Mouse (Mus musculus) ZHBTc4 (cell line): ENCODE results near the gene Tasp1.
"Not testable (repeated sequence)": the region's sequence is repeated elsewhere in the genome, so short reads cannot be mapped to it uniquely, and the experiment has no call there.

Experiments
- DNase-seq: peaks from one replicate; pipeline ENCODE4 v3.0.0-alpha.2; 2011; ENCODE audit warnings: low read depth, low spot score

Gene Tasp1

GRCm38 (mm10) chr2:140058125-140058524 lies 8.5 kb downstream of the Tasp1 start:
- DNase-seq, result no peak

GRCm38 (mm10) chr2:140051607-140052126 lies 14.9 kb downstream of the Tasp1 start:
- no peak for DNase-seq

- DNase-seq, result no peak
Observed at GRCm38 (mm10) chr2:140042522-140043131, 24.0 kb downstream of the Tasp1 start.

DNA sequence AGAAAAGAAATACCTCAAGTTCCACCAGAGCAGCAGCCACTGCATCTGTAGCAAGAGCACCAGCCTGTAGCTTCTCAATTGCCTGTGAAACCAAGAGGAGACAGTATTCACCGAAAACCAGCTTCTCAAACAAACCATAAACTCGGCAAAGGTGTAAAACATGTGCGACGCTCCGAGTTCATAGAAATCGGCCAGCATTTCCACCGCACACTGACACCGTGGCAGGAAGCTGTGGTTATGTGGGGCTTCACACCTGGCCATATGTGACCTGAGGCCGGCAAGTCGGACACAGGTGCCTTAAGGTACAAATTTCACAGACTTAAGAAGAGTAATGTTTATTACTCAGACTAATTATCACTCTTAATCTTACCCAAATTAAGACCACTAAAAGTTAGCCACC lies 24.5 kb downstream of the Tasp1 start:
- no peak for DNase-seq

DNA sequence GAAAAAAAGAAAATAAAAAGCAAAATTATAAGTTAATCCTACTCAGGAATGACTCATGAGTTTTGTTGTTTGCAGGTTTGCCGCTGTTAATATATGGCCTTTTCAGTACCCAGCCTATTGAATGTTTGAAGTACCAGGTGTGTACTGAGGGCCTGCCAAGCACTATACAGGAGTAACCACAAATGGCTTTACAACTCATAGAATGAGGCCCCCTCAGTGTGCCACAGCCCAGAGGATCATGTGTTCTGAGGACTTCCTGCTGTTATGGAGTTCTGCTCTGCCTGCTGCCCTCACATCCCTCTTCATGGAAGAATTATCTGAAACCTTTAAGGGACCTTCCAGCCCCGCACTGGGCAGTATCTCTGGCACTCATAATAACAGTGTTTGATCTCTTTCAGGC lies 29.1 kb downstream of the Tasp1 start:
- DNase-seq, result no peak

DNA sequence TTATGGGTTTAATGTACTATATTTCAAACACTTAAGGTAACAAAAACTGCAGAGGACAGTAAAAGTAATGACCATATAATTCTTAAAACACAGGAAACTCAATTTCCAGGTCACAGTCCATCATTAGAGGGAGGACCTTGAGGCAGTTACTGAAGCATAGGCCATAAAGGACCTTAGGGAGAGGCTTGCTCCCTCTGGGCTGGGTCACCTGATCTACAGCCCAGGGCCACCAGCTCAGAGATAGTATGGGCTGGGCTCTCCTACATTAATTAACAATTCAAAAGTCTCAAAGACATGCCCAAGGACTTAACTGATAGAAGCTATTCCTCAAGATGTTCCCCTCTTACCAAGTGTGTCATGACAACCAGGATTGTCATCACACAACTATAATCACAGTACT lies 29.8 kb downstream of the Tasp1 start:
- peak; percentile 30 for DNase-seq

GRCm38 (mm10) chr2:140024937-140025336 lies 41.7 kb downstream of the Tasp1 start:
- no peak for DNase-seq

GRCm38 (mm10) chr2:140007406-140007805 lies 59.2 kb downstream of the Tasp1 start:
- DNase-seq, result no peak

- DNase-seq, result no peak
Observed at GRCm38 (mm10) chr2:139998170-139998569, 68.4 kb downstream of the Tasp1 start.

DNA sequence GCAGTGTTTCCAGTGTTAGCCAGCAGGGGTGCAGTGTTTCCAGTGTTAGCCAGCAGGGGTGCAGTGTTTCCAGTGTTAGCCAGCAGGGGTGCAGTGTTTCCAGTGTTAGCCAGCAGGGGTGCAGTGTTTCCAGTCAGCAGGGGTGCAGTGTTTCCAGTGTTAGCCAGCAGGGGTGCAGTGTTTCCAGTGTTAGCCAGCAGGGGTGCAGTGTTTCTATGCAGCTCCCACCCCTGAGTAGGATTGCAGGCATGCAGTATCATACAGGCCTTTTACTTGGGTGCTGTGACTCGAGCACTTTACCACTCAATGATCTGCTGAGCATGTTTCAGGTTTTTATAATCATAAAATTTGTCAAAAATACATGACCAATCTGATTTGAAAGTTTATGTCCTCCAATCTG lies 76.7 kb downstream of the Tasp1 start:
- not testable (repeated sequence) for DNase-seq

DNA sequence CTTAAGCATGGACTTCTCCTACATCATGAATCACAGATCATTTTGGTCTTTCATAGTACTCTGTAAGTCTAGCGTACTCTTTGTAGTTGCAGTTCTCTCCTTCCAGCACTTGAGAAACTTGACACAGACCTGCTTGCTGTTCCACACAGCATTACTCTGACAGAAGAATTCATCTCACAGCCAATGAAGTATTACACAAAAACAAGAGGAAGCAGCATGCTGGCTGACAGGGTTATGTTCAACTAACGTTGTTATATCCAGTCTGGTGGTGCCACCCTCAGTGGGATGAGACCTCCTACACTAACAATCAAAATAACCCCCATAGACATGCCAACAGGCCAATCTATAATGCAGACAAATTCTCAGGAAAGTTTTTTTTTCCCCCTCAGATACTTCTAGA lies 99.2 kb downstream of the Tasp1 start:
- DNase-seq, result no peak

DNA sequence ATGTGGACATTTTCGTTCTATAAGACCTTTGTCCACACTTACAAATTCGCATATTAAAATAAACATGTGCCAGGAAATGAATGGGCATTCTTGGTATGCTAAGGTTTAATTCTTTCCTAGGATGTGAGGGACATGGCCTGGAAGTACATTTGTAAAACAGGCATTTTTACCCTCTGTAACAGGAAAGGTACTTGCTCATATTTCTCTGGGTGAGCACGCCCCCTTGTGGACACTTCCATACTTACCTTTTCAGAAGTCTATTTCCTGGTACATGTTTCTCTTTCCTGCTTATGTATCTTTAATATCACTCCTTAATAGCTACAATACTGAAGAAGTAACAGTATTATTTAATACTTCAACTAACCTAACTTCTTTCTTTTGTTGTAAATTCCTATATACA lies 100.3 kb downstream of the Tasp1 start:
- peak; percentile 77 for DNase-seq

GRCm38 (mm10) chr2:139948843-139949242 lies 117.8 kb downstream of the Tasp1 start:
- DNase-seq, result no peak

DNA sequence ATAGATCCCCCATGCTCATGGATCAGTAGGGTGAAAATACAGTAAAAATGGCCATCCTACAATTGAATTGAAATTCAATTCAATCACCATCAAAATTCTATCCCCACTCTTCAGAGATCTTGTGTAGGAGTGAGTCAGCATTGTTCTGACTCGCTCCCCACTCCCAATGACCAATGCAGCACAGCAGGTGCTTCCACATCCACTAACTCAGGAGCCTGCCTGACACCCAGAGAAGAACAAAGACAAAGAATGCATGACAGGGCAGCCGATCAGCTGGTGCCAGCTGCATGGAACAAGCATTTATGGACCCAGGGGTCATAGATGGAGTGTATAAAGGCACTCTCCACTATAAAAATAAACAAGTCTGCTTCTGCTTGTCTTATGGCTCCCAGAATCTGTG lies 129.0 kb downstream of the Tasp1 start:
- DNase-seq, result peak; percentile 45

- no peak for DNase-seq
Observed at GRCm38 (mm10) chr2:139934577-139934976, 132.0 kb downstream of the Tasp1 start.

DNA sequence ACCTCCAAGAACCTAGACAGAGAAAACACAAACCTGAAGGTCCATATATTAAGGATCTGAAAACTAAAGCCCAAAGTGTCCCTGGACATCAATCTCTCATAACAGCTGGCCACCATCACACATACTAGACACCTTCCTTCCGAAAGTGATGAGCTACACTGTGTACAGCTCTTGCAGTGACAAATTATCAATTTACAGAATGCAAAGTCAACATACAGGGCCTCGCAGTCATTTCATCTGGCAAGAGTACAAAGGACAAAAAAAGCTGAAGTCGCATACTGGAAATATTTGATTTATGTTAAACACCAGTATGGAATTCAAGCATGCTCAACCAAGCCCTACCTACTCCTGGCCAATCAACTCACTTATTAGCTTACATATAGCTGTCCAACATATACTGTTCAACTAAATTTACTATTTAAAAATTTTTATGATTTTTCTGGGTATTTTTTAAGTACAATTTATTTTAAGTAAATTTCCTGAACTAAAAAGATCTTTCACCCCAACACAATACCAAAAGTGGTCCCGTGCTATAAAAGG lies 132.5 kb downstream of the Tasp1 start:
- no peak for DNase-seq

DNA sequence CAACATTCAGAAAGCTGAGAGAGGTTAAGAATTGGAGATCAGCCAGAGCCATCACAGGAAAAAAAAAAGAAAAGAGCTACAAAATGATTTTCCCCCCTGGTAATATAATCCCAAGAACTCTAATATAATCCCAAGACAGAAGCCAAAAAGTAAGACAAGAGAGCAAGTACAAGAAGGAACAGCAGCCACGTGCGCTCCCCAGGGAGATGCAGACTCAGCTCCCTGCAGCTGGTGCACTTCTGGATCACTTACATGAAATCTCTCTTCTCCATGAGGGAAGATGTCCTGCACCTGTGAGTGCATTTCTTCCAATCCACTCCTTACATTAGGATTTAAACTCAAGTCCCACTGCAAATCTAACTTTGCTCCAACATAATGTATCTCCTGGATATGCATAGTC lies 134.4 kb downstream of the Tasp1 start:
- DNase-seq, result no peak

GRCm38 (mm10) chr2:139924937-139925336 lies 141.7 kb downstream of the Tasp1 start:
- DNase-seq, result peak; percentile 6

DNA sequence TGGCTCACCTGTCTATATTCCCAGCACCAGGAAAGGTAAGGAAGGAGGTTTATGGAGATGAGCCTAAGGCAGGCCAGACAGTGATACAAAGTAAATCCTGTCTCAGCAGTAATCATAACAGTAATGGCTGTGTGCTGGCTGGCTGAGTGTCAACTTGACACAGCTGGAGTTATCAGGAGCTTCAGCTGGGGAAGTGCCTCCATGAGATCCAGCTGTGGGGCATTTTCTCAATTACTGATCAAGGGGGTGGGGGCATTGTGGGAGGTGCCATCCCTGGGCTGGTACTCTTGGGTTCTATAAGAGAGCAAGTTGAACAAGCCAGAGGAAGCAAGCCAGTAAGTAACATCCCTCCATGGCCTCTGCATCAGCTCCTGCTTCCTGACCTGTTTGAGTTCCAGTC lies 145.2 kb downstream of the Tasp1 start:
- not testable (repeated sequence) for DNase-seq

DNA sequence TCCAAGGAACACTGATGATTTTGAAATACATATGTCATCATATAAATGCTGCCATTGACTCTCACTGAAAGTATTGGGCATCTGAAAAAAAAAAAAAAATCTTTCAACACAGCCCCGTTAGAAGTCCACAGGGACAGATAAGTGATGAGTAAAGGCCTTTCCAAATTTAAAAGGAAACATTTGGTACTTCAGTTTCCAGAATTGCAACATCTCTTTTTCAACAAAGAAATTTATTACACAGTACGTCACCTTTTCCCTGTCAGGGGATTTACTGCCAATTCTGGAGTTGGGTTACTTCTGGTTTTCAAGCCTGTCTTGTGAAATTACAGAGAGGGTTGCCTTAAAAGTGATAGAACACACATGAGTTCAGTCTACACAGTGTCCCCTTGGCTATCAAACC lies 146.8 kb downstream of the Tasp1 start:
- no peak for DNase-seq

GRCm38 (mm10) chr2:139906441-139907157 lies 160.0 kb downstream of the Tasp1 start:
- DNase-seq, result no peak

DNA sequence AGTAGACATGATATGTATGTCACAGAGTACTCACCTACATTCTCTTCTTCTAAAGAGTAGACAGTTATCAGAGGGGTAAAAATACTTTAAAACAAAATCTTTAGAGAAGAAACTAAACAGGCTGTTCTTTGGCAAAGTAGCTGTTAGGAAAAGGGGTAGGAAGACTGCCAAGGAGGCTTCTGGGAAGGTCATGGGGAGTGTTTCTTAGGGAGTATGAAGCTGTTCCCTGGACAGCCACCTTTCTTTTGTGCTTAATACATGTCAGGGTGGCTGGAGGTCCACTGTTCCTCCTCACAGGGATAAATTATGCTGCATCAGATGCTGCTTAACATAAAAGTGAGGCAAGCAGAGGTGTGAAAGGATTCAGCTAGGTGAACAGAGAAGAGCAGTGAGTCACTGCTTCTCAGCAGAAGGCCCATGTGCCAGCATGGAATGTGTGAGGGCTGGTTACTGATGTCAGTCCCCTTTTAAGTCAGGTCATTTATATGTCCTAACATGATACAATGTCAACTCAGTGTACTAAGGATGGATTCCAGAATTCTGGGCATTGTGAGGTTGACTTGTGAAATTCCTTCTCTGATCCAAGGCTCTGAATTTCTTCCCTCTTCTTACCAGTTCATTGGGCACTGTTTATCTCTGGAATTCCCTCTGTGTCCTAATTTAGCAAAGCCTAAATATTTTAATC lies 175.1 kb downstream of the Tasp1 start:
- DNase-seq, result no peak
